Mouse (Mus musculus): ENCODE results near the gene Gm128.
"Not testable (repeated sequence)": the region's sequence is repeated elsewhere in the genome, so short reads cannot be mapped to it uniquely, and the experiment has no call there.

Gm128 gene

GRCm38 (mm10) chr3:95230495-95231297, 10.7 kb downstream of the Gm128 start:
- peak; percentile 70 for DNase-seq

GRCm38 (mm10) chr3:95229781-95230494, 11.5 kb downstream of the Gm128 start:
- DNase-seq: peak; percentile 84

- DNase-seq: peak; percentile 63
Measured at GRCm38 (mm10) chr3:95228894-95229780, 12.3 kb downstream of the Gm128 start.

- peak; percentile 87 for DNase-seq
Measured at GRCm38 (mm10) chr3:95228148-95228893, 13.1 kb downstream of the Gm128 start, which contains the start of gene Cdc42se1. Gene Cdc42se1, plus strand, starts transcription at chr3:95228732.

GRCm38 (mm10) chr3:95227214-95227613, 14.2 kb downstream of the Gm128 start:
- DNase-seq: no peak

GRCm38 (mm10) chr3:95224295-95224694, 17.1 kb downstream of the Gm128 start:
- DNase-seq: peak; percentile 78

- no peak for DNase-seq
Measured at GRCm38 (mm10) chr3:95223041-95223440, 18.4 kb downstream of the Gm128 start.

GRCm38 (mm10) chr3:95218466-95219137, 22.8 kb downstream of the Gm128 start:
- peak; percentile 75 for DNase-seq

- peak; percentile 97 for DNase-seq
Measured at GRCm38 (mm10) chr3:95217255-95218134, 23.9 kb downstream of the Gm128 start, which contains the start of gene Gabpb2. Gene Gabpb2, minus strand, starts transcription at chr3:95217916.

- DNase-seq: no peak
Measured at GRCm38 (mm10) chr3:95216655-95217254, 24.6 kb downstream of the Gm128 start.

GRCm38 (mm10) chr3:95213609-95213975, 27.8 kb downstream of the Gm128 start:
- no peak for DNase-seq

- DNase-seq: not testable (repeated sequence)
Measured at GRCm38 (mm10) chr3:95212889-95213608, 28.3 kb downstream of the Gm128 start.

- no peak for DNase-seq
Measured at GRCm38 (mm10) chr3:95210585-95210984, 30.8 kb downstream of the Gm128 start.

GRCm38 (mm10) chr3:95208286-95208685, 33.1 kb downstream of the Gm128 start:
- DNase-seq: peak; percentile 47

GRCm38 (mm10) chr3:95203880-95204279, 37.5 kb downstream of the Gm128 start:
- DNase-seq: no peak

GRCm38 (mm10) chr3:95200562-95200961, 40.8 kb downstream of the Gm128 start:
- no peak for DNase-seq

- peak; percentile 97 for DNase-seq
Measured at GRCm38 (mm10) chr3:95200132-95200531, 41.3 kb downstream of the Gm128 start.

- DNase-seq: peak; percentile 55
Measured at GRCm38 (mm10) chr3:95199101-95199500, 42.3 kb downstream of the Gm128 start.

GRCm38 (mm10) chr3:95195772-95196171, 45.6 kb downstream of the Gm128 start:
- peak; percentile 19 for DNase-seq
